8 mouse cellular contexts compared by ENCODE assay signal in genomic region chr12:13626803-13627706, GRCm38 (mm10).
A peak's percentile ranks its signal among the peaks of the same experiment; 100 is the strongest.
DNase-seq lines count a peak whose midpoint lies in the region; ATAC-seq and TF ChIP-seq lines count a peak whose summit lies in the region.
"Had no signal": no experiment of that assay in that cellular context is flagged by ENCODE, and none has a peak within 500 bp of the region (broad histone marks: within the 10 kb centered on the region; RNA-seq: fewer than 3 reads in every experiment).

No protein-coding gene starts in this region.

- no peak overlapping the region for H3K4me3 ChIP-seq in liver, embryonic 12.5 days
- H3K4me3 ChIP-seq in bone marrow, adult 2 months (replicated peaks; ENCODE audit: control insufficient read depth, low read depth, low read length) = no peak overlapping the region
- H3K4me3 ChIP-seq in forebrain, embryonic 16.5 days (replicated peaks; ENCODE audit: low read length) = no peak overlapping the region
- no peak overlapping the region for H3K4me3 ChIP-seq in midbrain, postnatal 0 days (ENCODE audit: low read depth, low read length)
- H3K4me3 ChIP-seq: limb, embryonic 15.5 days had no signal

- TF ChIP-seq CTCF in bone marrow, adult 2 months (IDR thresholded peaks at IDR 0.05; ENCODE audit: control insufficient read depth, insufficient read depth, low read length) = peak; percentile 7; the same call in 1 of the 2 replicates
- peak; percentile 57 for TF ChIP-seq CTCF in midbrain, postnatal 0 days (IDR thresholded peaks at IDR 0.05)

- DNase-seq in liver = peak; percentile 6
- DNase-seq in midbrain, postnatal 0 days (ENCODE audit: low spot score) = peak; percentile 43
- DNase-seq in B cell, adult 2 months = no peak
- DNase-seq in kidney, adult 11 months = no peak

- H3K36me3 ChIP-seq in liver, embryonic 12.5 days = no peaks in the 10 kb centered on the region
- no peaks in the 10 kb centered on the region for H3K36me3 ChIP-seq in forebrain, embryonic 16.5 days (ENCODE audit: control insufficient read depth, insufficient read depth)
- H3K36me3 ChIP-seq in midbrain, postnatal 0 days (ENCODE audit: insufficient read depth, low read length) = no peaks in the 10 kb centered on the region
- H3K36me3 ChIP-seq: limb, embryonic 15.5 days had no signal

- no peak overlapping the region for H3K9ac ChIP-seq in liver, embryonic 12.5 days
- H3K9ac ChIP-seq in forebrain, embryonic 16.5 days (replicated peaks; ENCODE audit: low read depth, low read length) = no peak overlapping the region
- no peak overlapping the region for H3K9ac ChIP-seq in midbrain, postnatal 0 days (replicated peaks; ENCODE audit: low read length, poor library complexity, severe bottlenecking)
- H3K9ac ChIP-seq: limb, embryonic 15.5 days had no signal

- H3K27me3 ChIP-seq in liver, embryonic 12.5 days (replicated peaks) = no peaks in the 10 kb centered on the region
- no peaks in the 10 kb centered on the region for H3K27me3 ChIP-seq in forebrain, embryonic 16.5 days (replicated peaks; ENCODE audit: control insufficient read depth, insufficient read depth, low read length)
- H3K27me3 ChIP-seq in midbrain, postnatal 0 days (ENCODE audit: insufficient read depth, low read length) = no peaks in the 10 kb centered on the region
- H3K27me3 ChIP-seq: limb, embryonic 15.5 days had no signal

- H3K9me3 ChIP-seq in liver, embryonic 12.5 days (replicated peaks) = no peaks in the 10 kb centered on the region
- no peaks in the 10 kb centered on the region for H3K9me3 ChIP-seq in forebrain, embryonic 16.5 days (ENCODE audit: control insufficient read depth, low read length)
- H3K9me3 ChIP-seq in midbrain, postnatal 0 days (ENCODE audit: low read length) = no peaks in the 10 kb centered on the region
- H3K9me3 ChIP-seq: limb, embryonic 15.5 days had no signal

- H3K4me1 ChIP-seq in liver, embryonic 12.5 days = no peaks in the 10 kb centered on the region
- no peaks in the 10 kb centered on the region for H3K4me1 ChIP-seq in bone marrow, adult 2 months (ENCODE audit: control insufficient read depth, insufficient read depth, low read length)
- peaks cover 4% of the 10 kb centered on the region for H3K4me1 ChIP-seq in forebrain, embryonic 16.5 days (replicated peaks; ENCODE audit: control insufficient read depth, insufficient read depth, low read length)
- H3K4me1 ChIP-seq in midbrain, postnatal 0 days (ENCODE audit: insufficient read depth, low read length) = no peaks in the 10 kb centered on the region
- H3K4me1 ChIP-seq: limb, embryonic 15.5 days had no signal

- TF ChIP-seq POLR2A in bone marrow, adult 2 months (IDR thresholded peaks at IDR 0.05; ENCODE audit: borderline replicate concordance, control insufficient read depth, low read depth, low read length) = no peak

- no peak overlapping the region for H3K27ac ChIP-seq in liver, embryonic 12.5 days
- H3K27ac ChIP-seq in bone marrow, adult 2 months (ENCODE audit: control insufficient read depth, insufficient read depth, low read depth, low read length, poor library complexity) = no peak overlapping the region
- no peak overlapping the region for H3K27ac ChIP-seq in forebrain, embryonic 16.5 days (ENCODE audit: low read length)
- no peak overlapping the region for H3K27ac ChIP-seq in midbrain, postnatal 0 days (ENCODE audit: low read depth, low read length)
- H3K27ac ChIP-seq: limb, embryonic 15.5 days had no signal

- WGBS in liver, embryonic 12.5 days (ENCODE audit: insufficient replicate concordance) = 54% methylated on average over 12 of the region's 12 CpGs
- 62% methylated on average over 12 of the region's 12 CpGs for WGBS in bone marrow, adult 2 months
- 21% methylated on average over 12 of the region's 12 CpGs for WGBS in forebrain, embryonic 16.5 days
- WGBS in midbrain, postnatal 0 days = 42% methylated on average over 12 of the region's 12 CpGs

- ATAC-seq in liver, embryonic 12.5 days = no peak
- peak; percentile 72 for ATAC-seq in forebrain, embryonic 16.5 days
- no peak for ATAC-seq in midbrain, postnatal 0 days (ENCODE audit: low FRiP score)

- H3K4me2 ChIP-seq in liver, embryonic 12.5 days = no peak overlapping the region
- H3K4me2 ChIP-seq in forebrain, embryonic 16.5 days (ENCODE audit: low read length) = no peak overlapping the region
- no peak overlapping the region for H3K4me2 ChIP-seq in midbrain, postnatal 0 days (ENCODE audit: low read depth, low read length, poor library complexity, severe bottlenecking)
- H3K4me2 ChIP-seq: limb, embryonic 15.5 days had no signal

Comparison
In these comparisons a context has a peak if more than half of its experiments do, and no peak if none do; other contexts are left out.
1. DNase-seq: peak in liver (single experiment) and midbrain, postnatal 0 days (single experiment); none in B cell, adult 2 months (0 of 2) and kidney, adult 11 months (single experiment).